Mouse (Mus musculus): ENCODE results near the gene Gm47791.

The Gm47791 gene

GRCm38 (mm10) chr1:82771022-82771586, at the start of gene Gm47791:
TSS of gene Gm47791 (minus strand) at chr1:82771243.
- no peak for DNase-seq (ENCODE audit: low spot score)

GRCm38 (mm10) chr1:82820626-82821186, 49.7 kb upstream of the Gm47791 start:
- no peak for DNase-seq (ENCODE audit: low spot score)

- no peak for DNase-seq (ENCODE audit: low spot score)
Observed at GRCm38 (mm10) chr1:82820179-82820578, 49.1 kb upstream of the Gm47791 start.

- no peak for DNase-seq (ENCODE audit: low spot score)
Observed at GRCm38 (mm10) chr1:82819366-82819765, 48.3 kb upstream of the Gm47791 start.

- DNase-seq (ENCODE audit: low spot score): peak; percentile 44
Observed at GRCm38 (mm10) chr1:82815941-82816716, 45.1 kb upstream of the Gm47791 start.

GRCm38 (mm10) chr1:82811766-82812165, 40.7 kb upstream of the Gm47791 start:
- no peak for DNase-seq (ENCODE audit: low spot score)

GRCm38 (mm10) chr1:82808564-82808963, 37.5 kb upstream of the Gm47791 start:
- DNase-seq (ENCODE audit: low spot score): no peak

GRCm38 (mm10) chr1:82807206-82807605, 36.2 kb upstream of the Gm47791 start:
- no peak for DNase-seq (ENCODE audit: low spot score)

GRCm38 (mm10) chr1:82806391-82806790, 35.3 kb upstream of the Gm47791 start:
- DNase-seq (ENCODE audit: low spot score): no peak

GRCm38 (mm10) chr1:82804059-82804458, 33.0 kb upstream of the Gm47791 start:
- DNase-seq (ENCODE audit: low spot score): no peak

- no peak for DNase-seq (ENCODE audit: low spot score)
Observed at GRCm38 (mm10) chr1:82803608-82804007, 32.6 kb upstream of the Gm47791 start.

- DNase-seq (ENCODE audit: low spot score): no peak
Observed at GRCm38 (mm10) chr1:82801105-82801783, 30.2 kb upstream of the Gm47791 start.

GRCm38 (mm10) chr1:82798922-82799321, 27.9 kb upstream of the Gm47791 start:
- DNase-seq (ENCODE audit: low spot score): no peak

GRCm38 (mm10) chr1:82798304-82798703, 27.3 kb upstream of the Gm47791 start:
- DNase-seq (ENCODE audit: low spot score): peak; percentile 59

GRCm38 (mm10) chr1:82797088-82797487, 26.0 kb upstream of the Gm47791 start:
- DNase-seq (ENCODE audit: low spot score): no peak

GRCm38 (mm10) chr1:82795702-82796443, 24.8 kb upstream of the Gm47791 start:
- DNase-seq (ENCODE audit: low spot score): peak; percentile 52

GRCm38 (mm10) chr1:82795211-82795610, 24.2 kb upstream of the Gm47791 start:
- DNase-seq (ENCODE audit: low spot score): no peak

GRCm38 (mm10) chr1:82793986-82794385, 22.9 kb upstream of the Gm47791 start:
- DNase-seq (ENCODE audit: low spot score): no peak

- DNase-seq (ENCODE audit: low spot score): no peak
Observed at GRCm38 (mm10) chr1:82793110-82793509, 22.1 kb upstream of the Gm47791 start.

- no peak for DNase-seq (ENCODE audit: low spot score)
Observed at GRCm38 (mm10) chr1:82792238-82792637, 21.2 kb upstream of the Gm47791 start.

GRCm38 (mm10) chr1:82791105-82791504, 20.1 kb upstream of the Gm47791 start:
- DNase-seq (ENCODE audit: low spot score): no peak

- DNase-seq (ENCODE audit: low spot score): no peak
Observed at GRCm38 (mm10) chr1:82788070-82788469, 17.0 kb upstream of the Gm47791 start.

All from lung, postnatal 25 days (tissue).